Mouse (Mus musculus) lung, embryonic 14.5 days (tissue): ENCODE measurements around the gene Arid5b. TPM values are rescaled to one million over a fixed set of nuclear protein-coding genes. Genes with fewer than 3 reads are reported as not detected.

Experiments used
- ATAC-seq: fragments of 200-750 bp; cut with Nextera tagmentation; 2 replicates; pipeline ENCODE4 v1.8.0; 2017; ENCODE audit warnings: mild to moderate bottlenecking, moderate TSS enrichment, moderate library complexity; ENCODE audit not compliant: insufficient read depth
- DNase-seq: peaks from one replicate; pipeline ENCODE4 v3.0.0-alpha.2; 2015
- H3K27ac ChIP-seq: fragments of 300-500 bp; sonication (generic); 2 replicates; pipeline ENCODE4 v1.5.1; 2014; ENCODE audit warnings: low read depth, mild to moderate bottlenecking, moderate library complexity
- H3K27me3 ChIP-seq: fragments of 300-500 bp; sonication (generic); 2 replicates; pipeline ENCODE4 v1.6.1; 2014; ENCODE audit warnings: low read length, control low read depth; ENCODE audit not compliant: insufficient read depth
- H3K36me3 ChIP-seq: fragments of 300-500 bp; sonication (generic); 2 replicates; pipeline ENCODE4 v1.6.1; 2014; ENCODE audit warnings: control low read depth; ENCODE audit not compliant: insufficient read depth
- H3K4me1 ChIP-seq: fragments of 300-500 bp; sonication (generic); 2 replicates; pipeline ENCODE4 v1.6.1; 2014; ENCODE audit warnings: antibody characterized with exemption, control low read depth; ENCODE audit not compliant: insufficient read depth
- H3K4me2 ChIP-seq: fragments of 300-500 bp; sonication (generic); 2 replicates; pipeline ENCODE4 v1.6.1; 2014; ENCODE audit warnings: mild to moderate bottlenecking
- H3K4me3 ChIP-seq: fragments of 300-500 bp; sonication (generic); 2 replicates; pipeline ENCODE4 v1.5.1; 2014; ENCODE audit warnings: low read depth, low read length
- H3K9ac ChIP-seq: fragments of 300-500 bp; sonication (generic); 2 replicates; pipeline ENCODE4 v1.6.1; 2014
- H3K9me3 ChIP-seq: fragments of 300-500 bp; sonication (generic); 2 replicates; pipeline ENCODE4 v1.6.1; 2016; ENCODE audit warnings: low read depth, low read length, control low read depth
- CTCF ChIP-seq: IDR thresholded peaks from 2 replicates; pipeline ENCODE4 v1.5.1; 2016; ENCODE audit warnings: antibody characterized with exemption, low read depth
- WGBS: fragments of 180-500 bp; shearing (Covaris S2); extraction: QIAGEN DNeasy Blood & Tissue Kit; methylation state at CpG from one replicate; pipeline ENCODE4 v1.1.7; 2014; 5-methylcytosine and 5-hydroxymethylcytosine counted together
- polyA plus RNA-seq: library from polyadenylated mRNA; unstranded; fragments of >200 nt; fragmentation: Nextera tagmentation; extraction: Ambion mirVana; gene quantifications from 2 replicates; pipeline ENCODE4 v1.2.1, GENCODE M21; 2014

Gene Arid5b
- polyA plus RNA-seq, 1 experiment from 2014 or later, result 41.2 TPM

DNA sequence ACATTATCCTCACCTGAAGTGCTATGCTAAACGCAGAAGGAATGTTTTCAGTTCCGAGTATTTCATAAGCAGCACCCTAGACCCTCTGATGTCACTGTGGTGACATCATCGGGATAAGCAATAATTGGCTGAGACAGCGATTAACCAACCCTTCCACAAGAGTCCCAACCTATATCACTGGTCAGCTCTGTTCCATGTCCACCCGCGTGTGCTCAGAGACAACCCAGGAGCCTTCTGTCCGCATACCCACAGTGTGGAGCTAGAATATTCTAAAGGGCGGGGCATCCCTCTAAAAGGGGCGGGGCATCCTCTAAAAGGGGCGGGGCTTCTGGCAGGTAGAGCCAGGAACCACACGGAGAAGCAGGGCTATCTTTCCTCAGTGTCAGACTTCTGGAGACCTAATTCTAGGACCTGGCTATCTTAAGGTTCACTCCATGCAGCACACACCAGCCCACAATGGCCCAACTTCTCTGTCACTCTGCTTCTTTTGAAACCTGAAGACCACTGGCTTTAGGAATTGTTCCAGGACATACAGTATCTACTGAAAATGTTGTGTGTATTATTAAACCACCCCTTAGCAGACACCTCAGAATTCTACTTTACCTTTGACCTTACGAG lies 68.4 kb downstream of the Arid5b start:
- 83% methylated on average over 12 of the region's 12 CpGs for WGBS
- H3K4me2 ChIP-seq, result no peak overlapping the region
- no peak for TF ChIP-seq CTCF
- H3K9me3 ChIP-seq, result no peaks in the 10 kb centered on the region
- no peaks in the 10 kb centered on the region for H3K36me3 ChIP-seq
- ATAC-seq (no peak; the same call in 1 of the 2 replicates), DNase-seq (no peak)
- no peak overlapping the region for H3K4me3 ChIP-seq
- H3K9ac ChIP-seq, result no peak overlapping the region
- 0 out of 2 replicates have a peak, but pooled peaks cover 3% of the 10 kb centered on the region for H3K4me1 ChIP-seq
- no peaks in the 10 kb centered on the region for H3K27me3 ChIP-seq
- H3K27ac ChIP-seq, result no peak overlapping the region

DNA sequence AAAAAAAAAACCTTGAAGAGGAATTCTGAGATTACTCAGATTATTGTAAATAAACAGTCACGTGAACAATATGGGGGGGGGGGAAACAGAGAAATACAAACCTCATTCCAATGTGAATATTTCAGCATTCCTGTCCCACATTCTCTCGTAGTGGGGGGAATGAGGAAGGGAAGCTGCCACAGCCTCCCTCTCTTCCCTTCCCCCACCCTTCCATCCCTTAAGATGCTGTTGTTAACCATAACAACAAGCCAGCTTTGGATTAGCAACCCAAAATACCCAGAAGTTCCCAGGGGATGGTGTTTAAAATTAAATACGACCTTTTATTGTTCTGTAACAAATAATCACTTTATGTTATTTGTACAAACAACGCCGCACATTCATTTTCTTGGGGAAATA lies 69.9 kb downstream of the Arid5b start:
- WGBS, result 41% methylated on average over 5 of the region's 5 CpGs
- no peaks in the 10 kb centered on the region for H3K27me3 ChIP-seq
- H3K4me1 ChIP-seq, result 0 out of 2 replicates have a peak, but pooled peaks cover 3% of the 10 kb centered on the region
- H3K9ac ChIP-seq, result no peak overlapping the region
- no peaks in the 10 kb centered on the region for H3K36me3 ChIP-seq
- no peaks in the 10 kb centered on the region for H3K9me3 ChIP-seq
- no peak for TF ChIP-seq CTCF
- ATAC-seq, result no peak
- no peak overlapping the region for H3K4me3 ChIP-seq
- H3K27ac ChIP-seq, result no peak overlapping the region
- peak; percentile 35 for DNase-seq
- peak overlapping the region; percentile 40 for H3K4me2 ChIP-seq

DNA sequence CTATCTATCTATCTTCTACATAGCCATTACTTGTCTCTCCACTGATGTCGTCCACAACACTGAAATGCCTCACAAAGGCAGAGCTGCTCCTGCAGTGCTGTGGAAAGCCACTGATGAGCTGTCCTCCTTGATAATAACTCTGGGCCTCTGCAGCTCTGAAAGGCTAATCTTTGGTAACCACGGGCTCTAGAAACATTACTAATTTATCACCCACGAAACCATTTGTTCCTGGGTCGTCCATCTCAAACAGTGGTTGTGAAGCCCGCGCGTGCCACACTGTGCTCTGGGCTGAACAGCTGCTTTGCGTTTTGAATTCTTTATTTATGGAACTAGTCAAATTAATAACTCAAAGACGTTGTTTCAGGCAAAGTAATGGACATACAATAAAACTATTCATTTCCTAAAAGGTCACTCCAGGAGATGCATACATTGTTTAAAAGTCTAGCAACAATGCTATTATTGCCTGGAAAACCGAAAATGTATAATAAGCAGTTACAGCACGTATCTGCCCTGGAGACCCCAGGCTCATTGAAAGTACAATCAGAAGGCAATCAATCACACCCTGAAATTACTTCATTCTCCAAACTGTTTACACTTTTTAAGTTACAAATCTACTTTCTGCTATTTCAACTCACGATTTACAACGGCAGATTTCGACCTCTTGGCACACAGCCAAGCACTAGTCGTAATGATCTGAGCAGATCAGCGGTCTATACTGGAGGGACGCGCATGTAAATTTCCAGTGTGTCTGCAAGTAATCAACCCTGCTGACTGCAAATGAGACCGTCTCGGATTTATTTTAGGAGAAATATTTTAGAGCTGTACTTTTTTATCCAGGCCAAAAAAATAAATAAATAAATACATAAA lies 70.5 kb downstream of the Arid5b start:
- H3K9ac ChIP-seq, result no peak overlapping the region
- H3K27ac ChIP-seq, result no peak overlapping the region
- 0 out of 2 replicates have a peak, but pooled peaks cover 3% of the 10 kb centered on the region for H3K4me1 ChIP-seq
- H3K4me3 ChIP-seq, result no peak overlapping the region
- no peaks in the 10 kb centered on the region for H3K9me3 ChIP-seq
- no peak for TF ChIP-seq CTCF
- no peaks in the 10 kb centered on the region for H3K27me3 ChIP-seq
- H3K4me2 ChIP-seq, result peak overlapping the region; percentile 40
- 21% methylated on average over 20 of the region's 20 CpGs for WGBS
- no peaks in the 10 kb centered on the region for H3K36me3 ChIP-seq
- ATAC-seq (no peak), DNase-seq (peak; percentile 88)

DNA sequence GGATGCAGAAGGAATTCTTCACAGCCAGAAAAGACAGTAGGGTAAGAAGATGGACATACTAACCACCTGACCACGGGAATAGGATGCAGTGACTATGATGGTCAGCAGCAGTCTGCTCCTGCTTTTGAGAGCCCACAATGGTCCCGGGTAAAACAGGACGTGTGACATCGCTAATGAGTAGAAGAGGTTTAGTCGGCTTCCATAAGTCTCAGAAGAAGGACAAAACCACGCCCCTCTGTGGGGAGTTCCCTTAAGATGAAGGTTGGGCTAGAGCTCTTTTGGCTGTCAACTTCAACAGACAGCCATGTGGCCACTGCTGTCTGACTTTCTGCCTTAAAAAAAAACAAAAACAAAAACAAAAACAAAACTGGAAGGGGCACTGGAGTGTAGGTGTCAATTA lies 74.1 kb downstream of the Arid5b start:
- H3K27me3 ChIP-seq, result no peaks in the 10 kb centered on the region
- H3K9me3 ChIP-seq, result no peaks in the 10 kb centered on the region
- no peak overlapping the region for H3K4me2 ChIP-seq
- no peak overlapping the region for H3K27ac ChIP-seq
- H3K4me1 ChIP-seq, result no peaks in the 10 kb centered on the region
- no peak for ATAC-seq
- peaks cover 12% of the 10 kb centered on the region; the same call in 1 of the 2 replicates for H3K36me3 ChIP-seq
- 84% methylated on average over 6 of the region's 6 CpGs for WGBS
- H3K4me3 ChIP-seq, result no peak overlapping the region
- no peak for TF ChIP-seq CTCF
- no peak overlapping the region for H3K9ac ChIP-seq
- DNase-seq, result no peak

DNA sequence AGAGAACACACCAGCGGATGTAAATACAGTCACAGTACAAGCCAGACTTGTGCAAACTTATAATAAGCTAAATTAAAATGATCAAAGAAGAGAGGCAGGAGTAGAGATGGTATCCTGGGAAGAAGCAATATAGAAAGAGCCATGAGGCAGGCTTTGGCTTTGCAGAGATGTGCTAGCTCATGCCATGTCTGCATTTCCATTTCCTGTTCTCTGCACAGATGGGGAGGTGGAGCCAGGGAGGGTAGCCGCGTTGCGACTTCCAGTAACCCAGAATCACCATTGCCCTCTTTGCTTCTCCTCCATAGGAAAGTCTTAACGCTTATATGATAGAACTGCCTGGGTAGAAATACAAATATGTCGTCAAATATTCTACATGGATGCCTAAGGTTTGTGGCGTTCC lies 74.7 kb downstream of the Arid5b start:
- ATAC-seq, result no peak
- Histone ChIP-seq H3K4me1 (no peaks in the 10 kb centered on the region), H3K27ac (no peak overlapping the region), H3K9ac (no peak overlapping the region), H3K4me2 (no peak overlapping the region), H3K27me3 (no peaks in the 10 kb centered on the region), H3K4me3 (no peak overlapping the region), H3K36me3 (peaks cover 16% of the 10 kb centered on the region; the same call in 1 of the 2 replicates), H3K9me3 (no peaks in the 10 kb centered on the region)
- no peak for DNase-seq
- no peak for TF ChIP-seq CTCF
- WGBS, result 88% methylated on average over 7 of the region's 7 CpGs

DNA sequence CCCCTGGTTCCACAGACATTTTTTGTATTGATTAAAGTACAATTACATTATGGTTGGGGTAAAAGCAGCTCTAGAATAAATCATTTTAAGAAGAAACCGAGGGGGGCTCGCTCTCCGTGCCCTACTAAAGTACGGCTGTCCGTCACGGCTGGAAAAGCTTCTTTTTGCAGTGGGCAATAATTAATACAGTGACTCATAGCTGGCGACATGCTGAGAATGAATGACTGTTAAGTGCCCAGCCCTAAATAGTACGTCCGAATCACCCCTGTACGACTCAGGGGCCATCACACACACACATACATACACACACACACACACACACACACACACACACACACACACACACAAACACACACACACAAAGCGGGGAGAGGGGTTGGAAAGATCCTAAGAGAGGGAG lies 75.2 kb downstream of the Arid5b start:
- Histone ChIP-seq H3K27me3 (no peaks in the 10 kb centered on the region), H3K36me3 (peaks cover 16% of the 10 kb centered on the region; the same call in 1 of the 2 replicates), H3K4me2 (no peak overlapping the region), H3K9ac (no peak overlapping the region), H3K27ac (no peak overlapping the region), H3K4me1 (no peaks in the 10 kb centered on the region), H3K9me3 (no peaks in the 10 kb centered on the region), H3K4me3 (no peak overlapping the region)
- ATAC-seq (no peak), DNase-seq (no peak)
- no peak for TF ChIP-seq CTCF
- 83% methylated on average over 11 of the region's 11 CpGs for WGBS

DNA sequence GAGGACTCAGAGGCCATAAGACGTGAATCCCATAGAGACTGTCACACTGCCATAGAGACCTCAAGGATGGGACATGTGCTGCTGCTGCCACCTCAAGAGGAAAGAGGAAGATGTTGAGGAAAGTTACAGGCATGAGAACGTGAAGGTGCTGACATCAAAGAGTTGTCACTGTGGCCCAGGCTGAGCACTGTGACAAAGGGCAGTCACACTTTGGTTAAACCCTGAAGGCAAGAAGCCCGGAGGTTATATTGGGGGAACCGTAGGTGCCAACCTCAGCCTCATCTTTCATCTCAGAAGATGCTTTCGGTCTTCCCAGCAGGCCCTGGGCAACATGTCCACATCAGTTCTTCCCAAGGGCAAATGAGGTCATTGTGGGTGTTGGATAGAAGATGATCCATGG lies 79.1 kb downstream of the Arid5b start:
- H3K36me3 ChIP-seq, result peaks cover 20% of the 10 kb centered on the region; the same call in 1 of the 2 replicates
- H3K9ac ChIP-seq, result no peak overlapping the region
- no peaks in the 10 kb centered on the region for H3K27me3 ChIP-seq
- no peak overlapping the region for H3K4me3 ChIP-seq
- no peak overlapping the region for H3K4me2 ChIP-seq
- no peak for TF ChIP-seq CTCF
- 92% methylated on average over 5 of the region's 5 CpGs for WGBS
- no peak overlapping the region for H3K27ac ChIP-seq
- no peaks in the 10 kb centered on the region for H3K9me3 ChIP-seq
- ATAC-seq (no peak), DNase-seq (no peak)
- H3K4me1 ChIP-seq, result no peaks in the 10 kb centered on the region
